Mouse (Mus musculus): Measurements from ENCODE around the gene Relch. TPM values are rescaled to one million over a fixed set of nuclear protein-coding genes. Genes with fewer than 3 reads are reported as not detected.
"Not testable (repeated sequence)": the region's sequence is repeated elsewhere in the genome, so short reads cannot be mapped to it uniquely, and the experiment has no call there.

The Relch gene
- total RNA-seq, 2 experiments from 2014 or later: 23.5 to 28.1 TPM

DNA sequence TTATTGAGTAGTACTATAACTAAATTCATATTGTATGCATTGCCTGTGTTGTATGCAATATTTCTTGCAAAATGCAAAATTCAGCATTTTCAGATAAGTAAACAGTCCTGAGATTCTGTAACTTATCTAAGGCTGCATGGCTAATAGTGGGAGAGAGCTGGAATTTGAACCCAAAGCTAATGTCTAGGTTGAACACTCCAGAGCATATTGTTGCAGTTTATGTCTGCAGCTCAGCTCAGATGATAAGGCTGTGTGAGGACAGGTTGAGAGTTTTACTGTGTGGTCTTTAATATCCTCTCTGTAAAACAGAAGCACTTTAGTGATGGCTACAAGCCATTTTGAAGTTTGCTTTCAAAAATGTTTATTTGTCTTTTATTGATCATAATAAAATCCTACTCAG lies 75.8 kb downstream of the Relch start:
- ATAC-seq (replicated peaks; ENCODE audit: low FRiP score, poor library complexity, severe bottlenecking): no peak

DNA sequence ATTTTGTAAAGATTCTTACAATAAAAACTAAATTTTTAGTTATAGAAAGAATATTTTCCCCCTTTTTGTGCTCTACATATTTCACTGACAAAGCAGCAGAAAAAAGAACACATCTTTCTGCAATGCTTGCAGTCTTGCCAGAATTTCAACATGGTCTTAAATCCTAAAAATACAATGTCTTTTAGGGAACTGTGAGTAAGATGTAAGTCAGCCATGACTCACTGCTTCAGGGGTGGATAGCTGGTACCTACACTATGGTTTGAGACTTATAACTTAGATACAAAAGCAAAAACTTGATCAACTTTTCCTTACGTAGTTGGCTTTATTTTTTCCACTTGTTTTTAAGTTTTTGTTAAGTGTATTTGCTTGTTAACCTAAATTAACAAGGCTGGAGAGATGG lies 78.8 kb downstream of the Relch start:
- no peak for ATAC-seq (replicated peaks; ENCODE audit: low FRiP score, poor library complexity, severe bottlenecking)

DNA sequence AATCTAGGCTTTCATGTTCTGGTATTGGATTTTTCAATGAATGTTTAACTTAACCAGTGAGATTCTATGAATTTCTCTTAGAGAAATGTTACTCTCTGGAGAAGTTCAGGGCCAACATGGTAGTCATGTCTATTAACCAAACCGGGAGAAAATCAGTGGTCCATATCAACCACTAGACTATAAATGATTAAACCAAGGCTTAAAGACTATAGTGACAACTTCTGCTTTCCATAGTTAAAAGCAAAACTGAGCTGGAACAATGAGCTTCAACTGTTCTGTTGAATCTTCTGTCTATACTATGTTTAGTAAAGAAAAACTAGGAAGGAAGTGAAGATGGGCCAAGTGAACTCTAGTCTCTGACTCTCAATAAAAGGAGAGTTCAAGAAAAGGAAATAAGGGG lies 82.8 kb downstream of the Relch start:
- no peak for ATAC-seq (replicated peaks; ENCODE audit: low FRiP score, poor library complexity, severe bottlenecking)

GRCm38 (mm10) chr1:105746858-105747596 lies 83.4 kb downstream of the Relch start:
- no peak for ATAC-seq (replicated peaks; ENCODE audit: low FRiP score, poor library complexity, severe bottlenecking)

- ATAC-seq (replicated peaks; ENCODE audit: low FRiP score, poor library complexity, severe bottlenecking): no peak
Measured at GRCm38 (mm10) chr1:105748091-105748799, 84.6 kb downstream of the Relch start.

GRCm38 (mm10) chr1:105752196-105752595 lies 88.5 kb downstream of the Relch start:
- no peak for ATAC-seq (replicated peaks; ENCODE audit: low FRiP score, poor library complexity, severe bottlenecking)

GRCm38 (mm10) chr1:105752944-105753343 lies 89.3 kb downstream of the Relch start:
- no peak for ATAC-seq (replicated peaks; ENCODE audit: low FRiP score, poor library complexity, severe bottlenecking)

- no peak for ATAC-seq (replicated peaks; ENCODE audit: low FRiP score, poor library complexity, severe bottlenecking)
Measured at GRCm38 (mm10) chr1:105758798-105759197, 95.1 kb downstream of the Relch start.

DNA sequence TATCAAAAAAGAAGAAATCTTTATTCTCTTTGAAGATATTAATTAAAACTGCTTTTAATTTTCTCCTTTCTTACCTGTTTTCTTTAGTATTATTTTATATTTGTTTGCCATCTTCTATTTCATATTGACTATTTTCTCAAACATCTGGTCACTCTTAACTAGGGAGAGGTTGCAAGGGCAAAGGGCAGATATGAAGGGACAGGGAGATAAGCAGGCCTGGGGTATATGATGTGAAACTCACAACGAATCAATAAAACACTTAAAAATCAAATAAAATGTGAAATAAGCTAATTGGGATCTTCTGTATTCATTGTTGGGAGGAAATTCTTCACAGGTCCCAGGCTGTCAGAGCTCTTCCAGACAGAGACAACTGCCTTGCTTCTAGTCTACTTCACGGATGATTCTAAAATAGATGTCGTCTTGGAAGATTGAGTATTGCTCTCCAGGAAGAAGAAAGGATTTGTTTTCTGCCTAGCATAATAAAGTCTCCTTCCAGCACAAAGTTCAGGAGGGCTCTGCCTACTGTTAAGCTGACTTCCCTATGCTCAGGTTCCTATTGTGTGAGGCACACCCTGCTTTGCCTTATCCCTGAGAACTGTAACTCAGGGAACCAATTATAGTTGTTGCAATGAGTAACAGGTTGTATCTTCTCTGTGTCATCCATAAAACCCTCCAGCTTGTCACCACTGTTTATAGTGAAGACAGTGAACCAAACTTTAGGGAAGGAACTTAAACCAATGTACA lies 95.9 kb downstream of the Relch start:
- ATAC-seq (replicated peaks; ENCODE audit: low FRiP score, poor library complexity, severe bottlenecking): no peak

DNA sequence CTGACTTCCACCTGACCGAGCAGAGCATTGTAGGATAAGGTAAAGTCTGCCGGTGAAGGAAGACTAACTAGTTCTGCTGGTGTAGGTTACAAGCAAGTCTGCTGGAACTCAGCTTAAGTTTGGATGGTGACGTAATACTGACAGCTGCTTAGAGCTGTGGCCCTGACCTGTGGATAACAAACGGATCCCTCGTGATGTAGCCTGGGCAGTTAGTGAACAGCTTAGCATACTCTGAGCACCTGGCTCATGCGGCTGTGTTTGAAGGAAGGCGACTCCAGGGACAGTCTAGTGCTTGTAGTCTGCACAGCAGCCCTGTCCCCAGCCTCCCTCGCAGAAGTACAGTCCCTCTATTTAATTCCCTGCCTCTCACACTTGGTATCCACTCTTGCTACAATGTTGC lies 101.9 kb downstream of the Relch start:
- ATAC-seq (replicated peaks; ENCODE audit: low FRiP score, poor library complexity, severe bottlenecking): no peak

GRCm38 (mm10) chr1:105766099-105766498 lies 102.4 kb downstream of the Relch start:
- not testable (repeated sequence) for ATAC-seq (replicated peaks; ENCODE audit: low FRiP score, poor library complexity, severe bottlenecking)

GRCm38 (mm10) chr1:105768397-105768796 lies 104.7 kb downstream of the Relch start:
- no peak for ATAC-seq (replicated peaks; ENCODE audit: low FRiP score, poor library complexity, severe bottlenecking)

DNA sequence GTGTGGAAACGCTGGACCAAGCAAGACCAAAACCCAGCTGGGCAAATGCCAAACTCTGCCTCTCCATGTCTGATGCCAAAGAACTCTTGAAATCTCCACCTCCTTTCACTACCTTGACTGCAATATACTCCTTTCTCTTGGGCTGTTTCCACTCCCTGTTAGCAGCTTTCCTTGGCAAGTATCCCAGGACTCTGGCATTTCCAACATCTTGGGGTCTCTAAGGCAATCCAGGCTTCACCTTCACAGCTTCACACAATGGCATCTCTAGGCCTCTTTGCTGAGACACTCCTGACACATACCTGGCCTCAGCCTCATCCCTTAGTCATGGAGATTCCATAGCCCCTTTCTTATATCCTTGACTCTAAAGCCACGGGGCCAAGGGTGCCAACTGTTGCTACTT lies 107.0 kb downstream of the Relch start:
- no peak for ATAC-seq (replicated peaks; ENCODE audit: low FRiP score, poor library complexity, severe bottlenecking)

DNA sequence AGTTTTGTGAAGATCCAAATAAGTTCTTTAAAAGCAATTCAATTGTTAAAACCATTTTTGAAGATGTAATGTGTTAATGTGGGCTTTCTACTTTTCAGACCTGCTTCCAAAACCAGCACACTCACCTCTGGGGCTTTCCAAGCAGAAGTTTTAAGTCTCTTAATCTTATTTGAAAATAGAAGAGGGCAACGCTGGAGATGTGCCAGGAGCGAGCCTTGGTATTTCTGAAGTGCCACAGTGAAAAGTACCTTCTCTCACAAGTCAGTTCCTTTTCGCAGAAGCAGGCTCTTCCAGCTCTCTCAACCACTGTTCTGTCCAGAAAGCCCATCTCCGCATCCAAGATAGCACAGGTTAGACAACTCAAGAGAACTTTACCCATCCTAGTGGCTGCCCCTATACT lies 112.8 kb downstream of the Relch start:
- no peak for ATAC-seq (replicated peaks; ENCODE audit: low FRiP score, poor library complexity, severe bottlenecking)

- ATAC-seq (replicated peaks; ENCODE audit: low FRiP score, poor library complexity, severe bottlenecking): no peak
Measured at GRCm38 (mm10) chr1:105780079-105780456, 116.4 kb downstream of the Relch start.

DNA sequence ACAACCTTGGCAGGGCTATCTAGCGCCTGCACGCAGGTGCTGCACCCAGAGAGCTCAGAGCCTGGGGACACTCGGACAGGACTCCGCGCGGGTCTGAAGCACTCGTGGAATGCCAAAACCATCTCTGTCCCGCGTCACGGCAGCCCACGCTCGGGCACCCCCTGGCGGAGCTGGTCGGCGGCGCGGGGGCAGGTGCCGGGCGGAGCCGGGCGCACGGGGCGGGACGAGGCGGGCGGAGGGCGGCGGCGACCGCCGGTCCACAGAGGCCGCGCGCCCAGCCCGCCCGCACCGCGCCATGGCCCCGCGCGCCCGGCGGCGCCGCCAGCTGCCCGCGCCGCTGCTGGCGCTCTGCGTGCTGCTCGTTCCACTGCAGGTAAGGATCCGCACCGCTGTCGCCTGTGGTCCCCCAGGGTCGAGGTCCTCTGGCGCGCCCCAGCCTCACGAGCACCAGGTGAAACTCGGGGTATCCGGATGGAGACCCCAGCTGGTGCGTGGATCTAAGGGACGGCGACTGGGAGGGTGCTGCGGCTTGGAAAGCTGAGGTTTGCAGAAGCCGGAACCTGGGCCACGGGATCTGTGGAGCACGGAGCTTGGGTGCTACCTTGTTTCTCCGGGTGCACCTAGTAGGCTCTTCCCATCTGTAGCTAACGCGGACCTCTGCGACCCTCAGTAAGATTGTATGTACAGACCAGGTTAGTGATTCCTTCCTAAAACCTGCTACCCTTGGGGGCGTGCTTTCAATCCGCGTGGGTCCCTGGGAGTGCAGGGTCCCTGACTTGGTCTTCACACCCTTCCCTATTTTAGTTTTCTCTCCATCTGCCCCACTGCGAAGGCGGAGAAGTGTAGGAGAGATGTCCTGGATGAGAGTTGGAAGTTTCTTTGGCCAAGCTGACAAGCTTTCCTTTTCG lies 117.0 kb downstream of the Relch start, which contains the start of gene Tnfrsf11a:
TSS of gene Tnfrsf11a (plus strand) at position 262 of the 908 bp plus-strand sequence.
- ATAC-seq (replicated peaks; ENCODE audit: low FRiP score, poor library complexity, severe bottlenecking): no peak

GRCm38 (mm10) chr1:105781391-105782146 lies 117.9 kb downstream of the Relch start:
- ATAC-seq (replicated peaks; ENCODE audit: low FRiP score, poor library complexity, severe bottlenecking): no peak

DNA sequence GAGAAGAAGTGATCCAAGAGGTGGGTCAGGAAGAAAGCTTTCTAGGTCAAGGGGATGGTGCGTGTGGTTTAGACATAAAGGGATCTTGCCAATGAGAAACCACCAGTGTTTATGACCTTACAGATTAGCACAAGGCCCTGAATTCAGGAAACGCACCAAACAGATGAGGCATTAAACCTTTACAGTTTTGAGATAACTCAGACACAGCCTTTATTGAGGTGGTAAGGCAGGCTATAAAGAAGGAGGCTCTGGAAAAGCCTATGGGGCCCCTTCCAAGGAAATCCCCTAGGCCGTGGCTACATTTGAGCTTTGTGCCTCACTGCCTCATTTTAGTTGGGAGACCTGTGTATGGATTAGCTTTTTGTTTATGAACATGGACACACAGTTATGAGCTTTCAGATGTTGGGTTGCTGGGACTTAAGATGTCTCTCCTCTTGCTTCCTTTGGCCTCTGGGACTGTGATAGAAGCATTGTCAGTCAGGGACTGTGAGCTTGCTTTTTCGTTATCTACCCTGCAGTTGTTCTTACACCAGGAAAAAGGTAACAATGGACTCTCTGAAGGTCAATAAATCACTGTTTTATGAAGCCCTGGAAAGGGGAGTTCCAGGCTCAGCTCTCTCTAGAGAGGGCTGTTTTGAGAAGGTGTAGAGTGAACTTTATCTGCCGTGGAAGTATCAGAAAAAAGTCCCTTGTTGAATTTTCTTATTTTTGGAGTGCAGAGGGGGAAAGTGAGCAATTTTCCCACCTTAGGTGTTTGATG lies 120.8 kb downstream of the Relch start:
- ATAC-seq (replicated peaks; ENCODE audit: low FRiP score, poor library complexity, severe bottlenecking): no peak

Data from erythroblast, adult 5-6 weeks (primary cell).